7 mouse cellular contexts compared by ENCODE assay signal in genomic region chr1:190170819-190171216, GRCm38 (mm10). TPM values are rescaled to one million over a fixed set of nuclear protein-coding genes. Genes with fewer than 3 reads are reported as not detected.
DNase-seq lines count a peak whose midpoint lies in the region; ATAC-seq and TF ChIP-seq lines count a peak whose summit lies in the region.

No protein-coding gene starts in this region.

- H3K27me3 ChIP-seq in forebrain, embryonic 10.5 days (ENCODE audit: poor library complexity, severe bottlenecking): peaks cover 85% of the 10 kb centered on the region
- peaks cover 60% of the 10 kb centered on the region for H3K27me3 ChIP-seq in intestine, postnatal 0 days (replicated peaks; ENCODE audit: control insufficient read depth, insufficient read depth, low read length)
- H3K27me3 ChIP-seq in neural tube, embryonic 14.5 days (ENCODE audit: control insufficient read depth, insufficient read depth, low read length): 0 out of 2 replicates have a peak, but pooled peaks cover 6% of the 10 kb centered on the region

- no peak for TF ChIP-seq CTCF in layer of hippocampus, adult 2 months (conservative IDR thresholded peaks at IDR 0.05)
- TF ChIP-seq CTCF in intestine, postnatal 0 days (IDR thresholded peaks at IDR 0.05; ENCODE audit: low read depth): no peak

- peaks cover 80% of the 10 kb centered on the region for H3K4me1 ChIP-seq in forebrain, embryonic 10.5 days
- no peaks in the 10 kb centered on the region; the same call in 1 of the 2 replicates for H3K4me1 ChIP-seq in intestine, postnatal 0 days (replicated peaks; ENCODE audit: control insufficient read depth, insufficient read depth, low read length)
- H3K4me1 ChIP-seq in neural tube, embryonic 14.5 days (ENCODE audit: control insufficient read depth, insufficient read depth, low read length): peaks cover 25% of the 10 kb centered on the region

- under 1% methylated on average over 24 of the region's 24 CpGs for WGBS in forebrain, embryonic 10.5 days
- WGBS in intestine, postnatal 0 days: 0% methylated on average over 23 of the region's 24 CpGs
- under 1% methylated on average over 22 of the region's 24 CpGs for WGBS in neural tube, embryonic 14.5 days

- H3K4me3 ChIP-seq in layer of hippocampus, adult 2 months: peak overlapping the region; percentile 82
- H3K4me3 ChIP-seq in forebrain, embryonic 10.5 days: peak overlapping the region; percentile 74
- peak overlapping the region; percentile 69 for H3K4me3 ChIP-seq in intestine, postnatal 0 days (ENCODE audit: low read depth, low read length)
- peak overlapping the region; percentile 69 for H3K4me3 ChIP-seq in neural tube, embryonic 14.5 days (ENCODE audit: low read depth, low read length)

- no peaks in the 10 kb centered on the region for H3K36me3 ChIP-seq in forebrain, embryonic 10.5 days (replicated peaks)
- H3K36me3 ChIP-seq in intestine, postnatal 0 days (ENCODE audit: control insufficient read depth, insufficient read depth): no peaks in the 10 kb centered on the region
- no peaks in the 10 kb centered on the region for H3K36me3 ChIP-seq in neural tube, embryonic 14.5 days (ENCODE audit: control insufficient read depth, insufficient read depth, low read length)

- no peak overlapping the region for H3K9ac ChIP-seq in intestine, postnatal 0 days (ENCODE audit: low read depth, low read length)
- H3K9ac ChIP-seq in neural tube, embryonic 14.5 days (replicated peaks; ENCODE audit: low read depth, low read length): peak overlapping the region; percentile 76

- H3K9me3 ChIP-seq in forebrain, embryonic 10.5 days: no peaks in the 10 kb centered on the region
- no peaks in the 10 kb centered on the region for H3K9me3 ChIP-seq in intestine, postnatal 0 days (ENCODE audit: control insufficient read depth)
- no peaks in the 10 kb centered on the region for H3K9me3 ChIP-seq in neural tube, embryonic 14.5 days (ENCODE audit: control insufficient read depth, low read length)

- peak; percentile 40; the same call in 1 of the 2 replicates for ATAC-seq in intestine, postnatal 0 days
- ATAC-seq in neural tube, embryonic 14.5 days (ENCODE audit: low read depth): peak; percentile 52

- DNase-seq in layer of hippocampus, adult 2 months (ENCODE audit: low spot score in 2 of 2): no peak
- DNase-seq in layer of hippocampus, adult 9-11 months: no peak
- DNase-seq in forebrain, embryonic 10.5 days (ENCODE audit: extremely low spot score, low spot score): no peak
- no peak for DNase-seq in cerebellum, postnatal 25 days
- DNase-seq in urinary bladder, postnatal 25 days (ENCODE audit: low spot score): no peak

- H3K4me2 ChIP-seq in intestine, postnatal 0 days (replicated peaks; ENCODE audit: low read depth): peak overlapping the region; percentile 99
- peak overlapping the region; percentile 91 for H3K4me2 ChIP-seq in neural tube, embryonic 14.5 days (ENCODE audit: low read depth, low read length)

- peak overlapping the region; percentile 91 for H3K27ac ChIP-seq in layer of hippocampus, adult 2 months
- H3K27ac ChIP-seq in forebrain, embryonic 10.5 days: peak overlapping the region; percentile 88
- no peak overlapping the region for H3K27ac ChIP-seq in intestine, postnatal 0 days (ENCODE audit: low read depth, low read length)
- peak overlapping the region; percentile 91 for H3K27ac ChIP-seq in neural tube, embryonic 14.5 days (ENCODE audit: low read depth, low read length)

RNA-seq across cellular contexts. Expression of gene Prox1, which starts 0.3 kb away (rescaled TPM):
- 100 to 1,000 TPM; 102 to 112 TPM for total RNA-seq in layer of hippocampus, adult 2 months (2021)
- polyA plus RNA-seq in forebrain, embryonic 10.5 days (2016; fragmentation: Nextera tagmentation; extraction: Ambion mirVana): 3.1 and 3.8 TPM in 2 replicates
- 1.4 and 1.5 TPM in 2 replicates for polyA plus RNA-seq in intestine, postnatal 0 days (2015; fragmentation: Nextera tagmentation; extraction: Ambion mirVana)
- polyA plus RNA-seq in neural tube, embryonic 14.5 days (2014; fragmentation: Nextera tagmentation; extraction: Ambion mirVana): 15.9 and 17.8 TPM in 2 replicates
